Mouse (Mus musculus) skeletal muscle tissue, adult 2 months (tissue): ENCODE measurements at regions not wholly inside any gene's neighbourhood (a gene's known extent, or its start where the extent isn't known, plus 50 kb on each side); places are given as distances from the start of the nearest gene placed in this dataset.

Source experiments
- DNase-seq: peaks from one replicate; pipeline ENCODE4 v3.0.0-alpha.2; 2012; ENCODE audit warnings: low read depth, low spot score

DNA sequence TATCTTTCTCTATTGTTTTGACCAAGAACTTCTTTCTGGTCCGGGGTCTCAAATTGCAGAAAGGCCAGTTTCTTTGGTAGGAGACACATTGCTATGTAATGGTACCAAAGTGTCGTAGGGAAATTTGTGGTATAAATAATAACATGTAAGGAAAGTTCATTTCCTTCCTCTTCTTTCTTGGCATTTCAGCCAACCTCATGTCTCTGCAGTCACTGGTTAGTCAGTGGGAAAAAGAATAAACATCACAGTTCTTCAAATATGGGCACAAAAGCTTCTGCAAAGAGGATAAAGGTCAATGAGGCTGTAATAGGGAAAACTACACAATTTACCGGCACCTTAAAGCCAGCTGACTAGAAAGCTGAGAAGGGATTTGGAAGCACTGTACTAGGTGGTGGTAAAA, 68.5 kb upstream of the Rgs1 start:
- no peak for DNase-seq

DNA sequence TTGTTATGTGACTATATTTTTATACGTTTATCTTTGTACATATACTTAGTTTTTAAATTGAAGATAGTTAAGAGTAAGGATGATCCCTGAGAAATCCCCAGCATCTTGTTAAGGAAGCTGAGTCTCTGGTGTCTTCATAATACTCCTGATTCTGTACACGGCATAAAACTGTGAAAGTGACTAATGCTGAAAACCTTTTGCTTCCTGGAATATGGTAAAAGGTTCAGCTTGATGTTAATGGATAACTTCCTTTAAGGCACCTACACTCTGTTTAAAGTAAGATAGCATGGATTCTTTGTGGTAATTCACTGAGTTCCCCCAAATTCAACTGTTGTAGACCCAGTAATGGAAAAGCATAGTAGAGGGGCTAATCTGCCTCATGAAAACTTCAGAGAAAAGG, 67.2 kb upstream of the Rgs1 start:
- DNase-seq = no peak

DNA sequence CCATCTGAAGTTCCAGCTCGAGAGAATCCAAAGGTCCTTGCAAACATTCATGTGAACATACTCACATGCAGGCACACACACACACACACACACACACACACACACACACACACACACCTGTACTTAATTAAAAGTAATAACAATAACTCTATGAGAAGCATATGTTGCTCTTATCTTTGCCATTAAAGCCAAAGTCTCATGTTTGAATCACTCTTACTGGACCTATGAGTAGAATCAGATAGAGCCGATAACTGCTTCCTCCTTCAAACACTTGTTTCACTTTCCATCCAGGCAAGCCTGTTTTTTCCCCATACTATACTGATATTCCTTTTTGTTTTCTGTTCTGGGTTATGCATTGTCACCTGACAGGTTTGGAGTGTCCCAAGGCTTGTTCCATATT, 65.3 kb upstream of the Rgs1 start:
- DNase-seq = no peak

DNA sequence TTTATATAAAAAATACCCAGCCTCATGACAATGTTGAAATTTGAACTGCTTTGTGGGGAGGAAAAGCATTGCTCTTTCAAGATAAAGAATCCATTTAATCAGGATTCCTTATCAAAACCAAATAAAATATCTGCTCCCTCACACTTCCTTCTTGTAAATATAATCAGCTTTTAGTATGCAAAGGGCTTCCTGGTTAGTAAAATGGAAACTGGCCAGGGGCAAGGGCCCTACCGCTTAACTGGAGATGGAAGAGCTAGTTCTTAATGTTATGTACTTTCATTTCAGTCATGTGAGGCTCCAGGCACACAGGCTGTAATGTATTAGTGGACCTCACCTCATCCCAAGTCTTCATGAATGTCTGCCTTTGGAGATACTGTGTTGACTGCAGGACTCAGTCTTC, 64.3 kb upstream of the Rgs1 start:
- no peak for DNase-seq

DNA sequence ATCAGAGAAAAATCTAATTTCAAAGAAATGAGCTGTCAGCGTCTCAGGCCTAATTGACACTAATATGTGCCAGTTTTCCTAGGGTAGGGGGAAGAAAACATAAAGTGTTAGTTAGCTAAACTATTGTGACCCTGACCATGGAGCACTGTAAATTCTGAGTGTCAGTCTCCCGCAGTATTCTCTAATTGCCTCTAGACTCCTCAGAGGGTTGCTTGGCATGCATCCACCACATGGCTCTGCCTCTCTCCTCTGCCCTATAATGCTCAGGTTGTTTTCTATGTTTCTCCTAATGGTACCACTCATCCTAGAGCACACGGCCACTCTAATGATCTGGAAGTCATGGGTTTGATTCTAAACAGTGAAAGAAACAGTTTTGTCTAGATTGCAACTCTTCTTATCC, 60.9 kb upstream of the Rgs1 start:
- no peak for DNase-seq

DNA sequence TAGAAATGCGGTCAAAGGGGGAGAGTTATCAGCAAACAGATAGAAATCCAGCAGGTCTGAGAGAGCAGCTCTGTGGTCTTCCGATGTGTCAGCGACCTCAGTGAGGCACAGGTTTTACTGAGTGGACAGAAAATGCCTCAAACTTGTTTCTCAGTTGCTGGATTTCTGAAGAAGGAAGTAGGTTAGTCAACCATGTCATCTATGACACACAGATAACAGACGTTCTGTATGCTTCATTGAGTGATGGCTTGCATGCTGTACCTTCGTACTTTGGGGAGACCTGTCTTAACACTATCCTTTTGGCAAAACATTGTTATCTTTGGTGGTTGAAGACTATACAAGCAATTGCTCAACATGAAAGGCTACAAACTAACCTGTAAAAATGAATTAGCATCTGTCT, 59.3 kb upstream of the Rgs1 start:
- no peak for DNase-seq

DNA sequence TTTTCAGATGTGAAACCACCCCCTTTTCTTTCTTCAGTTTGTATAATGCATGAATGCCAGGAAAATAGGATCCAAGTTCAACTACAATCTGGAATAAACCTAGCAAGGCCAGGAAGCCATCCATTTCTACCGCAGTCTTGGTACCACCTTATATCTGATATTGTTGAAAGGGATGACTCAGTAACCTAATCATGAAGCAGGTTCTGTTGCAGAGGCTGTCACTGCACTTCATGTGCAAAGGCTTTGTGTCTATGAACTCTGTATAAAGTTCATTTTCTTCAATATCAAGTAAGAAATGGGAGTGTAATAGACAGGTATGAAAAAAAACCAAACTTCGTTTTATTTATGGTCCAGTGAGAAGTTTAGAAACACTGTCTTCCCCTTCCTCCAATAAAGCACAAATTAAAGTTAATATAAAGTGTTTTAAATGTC, 58.8 kb upstream of the Rgs1 start:
- DNase-seq = no peak

DNA sequence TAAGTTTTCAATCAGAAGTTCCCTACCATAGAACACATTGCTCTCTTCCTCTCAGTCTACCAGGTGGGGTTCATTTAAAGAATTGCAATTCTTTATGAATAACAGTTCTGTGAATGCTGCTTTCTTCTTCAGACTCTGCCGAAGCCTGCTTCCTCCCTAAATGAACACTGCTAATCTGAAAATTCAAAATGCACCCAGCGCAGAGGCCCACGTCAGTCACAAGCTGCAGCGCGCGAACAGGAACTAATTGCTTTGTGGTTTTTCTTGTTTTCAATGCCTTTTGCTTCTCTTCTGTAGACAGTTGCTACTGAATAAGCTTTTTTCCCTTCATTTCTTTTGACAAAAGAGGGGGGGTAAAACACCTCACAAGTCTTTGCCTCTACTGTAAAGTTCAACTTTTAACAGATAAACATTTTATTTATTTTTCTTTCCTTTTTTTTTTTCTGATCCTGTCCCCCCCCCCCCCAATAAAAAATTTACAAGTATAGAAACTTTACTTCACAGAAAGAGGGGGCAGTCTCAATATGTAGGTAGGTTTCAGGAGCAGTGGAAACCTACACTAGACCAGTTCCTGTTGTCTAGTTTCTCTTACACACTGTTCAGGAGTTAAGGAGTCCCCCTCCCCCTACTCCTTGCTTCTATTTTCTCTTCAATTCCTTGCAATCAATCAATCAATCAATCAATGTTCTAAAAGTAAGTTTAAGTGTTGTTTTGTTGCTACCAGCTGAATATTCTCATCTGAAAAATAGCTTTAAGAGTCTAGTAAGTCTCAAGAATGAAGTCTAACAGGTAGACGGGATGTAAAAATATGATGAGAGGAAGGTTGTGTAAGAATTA, 58.2 kb upstream of the Rgs1 start:
- no peak for DNase-seq

DNA sequence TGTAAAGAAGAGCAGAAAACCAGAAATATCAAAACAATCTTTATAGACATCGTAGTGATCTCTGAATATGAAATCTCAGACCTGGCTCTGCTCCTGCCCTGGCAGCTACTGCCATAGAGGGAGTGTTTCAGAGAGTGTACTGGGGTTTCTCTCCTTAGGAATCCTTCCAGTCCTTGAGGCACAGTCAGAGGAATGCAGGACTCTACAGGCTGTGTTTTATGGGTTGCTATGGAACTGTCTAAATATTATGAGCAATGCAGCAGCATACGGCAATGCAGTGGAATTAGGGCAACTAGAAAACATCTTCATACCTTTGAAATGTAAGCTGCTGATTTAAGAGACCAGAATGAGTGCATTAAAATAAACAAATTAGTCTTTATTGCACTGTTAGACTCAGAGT, 57.2 kb upstream of the Rgs1 start:
- DNase-seq = no peak

DNA sequence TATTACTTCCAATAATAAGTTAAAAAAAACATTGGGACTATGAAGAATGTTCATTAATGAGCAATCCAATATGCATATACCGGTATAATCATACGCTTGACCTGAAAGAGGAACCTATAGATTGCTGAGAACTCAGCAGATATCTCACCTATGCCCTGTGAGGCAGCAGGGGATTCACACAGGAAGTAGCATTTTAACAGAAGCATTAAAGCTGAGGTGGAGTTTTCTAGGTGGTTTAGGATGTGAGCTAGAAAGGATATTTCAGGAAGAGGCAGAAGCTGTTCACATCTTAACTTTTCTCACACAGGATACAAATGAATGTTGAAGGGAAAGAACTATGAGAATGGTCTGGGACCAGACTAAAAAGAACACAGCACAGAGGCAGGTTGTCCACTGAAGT, 51.6 kb upstream of the Rgs1 start:
- no peak for DNase-seq
